Mouse (Mus musculus): Measurements from ENCODE around the gene Gkn2. TPM values are rescaled to one million over a fixed set of nuclear protein-coding genes. Genes with fewer than 3 reads are reported as not detected.

Gene Gkn2
- total and polyA plus RNA-seq, 3 experiments, result not detected

GRCm38 (mm10) chr6:87350829-87351228 lies 22.3 kb upstream of the Gkn2 start, which contains the start of gene Gkn1:
TSS of gene Gkn1 (minus strand) at chr6:87350942.
- Histone ChIP-seq H3K27ac (ENCODE audit: control insufficient read depth, low read depth, low read length) (no peak within 1 kb of the TSS), H3K36me3 (ENCODE audit: control insufficient read depth in 1 of 2, insufficient read depth in 2 of 2, low read length in 2 of 2) (no peaks in the 10 kb centered on the region), H3K9ac (ENCODE audit: control insufficient read depth, low read depth, low read length, poor library complexity, severe bottlenecking) (no peak within 1 kb of the TSS), H3K9me3 (replicated peaks; ENCODE audit: insufficient read depth, low read length) (no peaks in the 10 kb centered on the region), H3K4me1 (ENCODE audit: control insufficient read depth in 1 of 2, insufficient read depth in 2 of 2, low read length in 2 of 2) (no peaks in the 10 kb centered on the region), H3K27me3 (ENCODE audit: control insufficient read depth in 1 of 2, insufficient read depth in 2 of 2, low read length in 2 of 2) (peaks cover 6 to 25% of the 10 kb centered on the region in 2 experiments), H3K4me3 (ENCODE audit: control insufficient read depth in 1 of 2, insufficient read depth in 1 of 2, low read depth in 2 of 2, low read length in 2 of 2) (no peak within 1 kb of the TSS), H3K79me2 (ENCODE audit: control insufficient read depth, insufficient read depth, low read length, poor library complexity) (no peaks in the 10 kb centered on the region)
- no peak for DNase-seq (ENCODE audit: low read depth, low spot score)
- TF ChIP-seq KAT2A (conservative IDR thresholded peaks at IDR 0.05; ENCODE audit: low read depth, low read length) (no peak), MAX (IDR thresholded peaks at IDR 0.05; ENCODE audit: low read length) (no peak), ELF1 (IDR thresholded peaks at IDR 0.05; ENCODE audit: low read depth, low read length) (no peak), SMC3 (IDR thresholded peaks at IDR 0.05; ENCODE audit: low read depth, low read length) (no peak), NRF1 (IDR thresholded peaks at IDR 0.05; ENCODE audit: insufficient read depth, low read depth, low read length, poor library complexity, severe bottlenecking) (no peak), MAFK (IDR thresholded peaks at IDR 0.05; ENCODE audit: borderline replicate concordance, low read depth, low read length) (no peak), TCF12 (IDR thresholded peaks at IDR 0.05; ENCODE audit: low read depth, low read length) (no peak), RAD21 (IDR thresholded peaks at IDR 0.05; ENCODE audit: low read depth, low read length) (no peak), POLR2A (IDR thresholded peaks at IDR 0.05; ENCODE audit: control insufficient read depth in 1 of 2, insufficient read depth in 1 of 2, low read depth in 1 of 2, low read length in 2 of 2, poor library complexity in 1 of 2) (no peak), ZKSCAN1 (IDR thresholded peaks at IDR 0.05; ENCODE audit: low read depth, low read length) (no peak), EP300 (IDR thresholded peaks at IDR 0.05; ENCODE audit: low read depth in 1 of 2, low read length in 2 of 2) (no peak)

GRCm38 (mm10) chr6:87354441-87354840 lies 18.7 kb upstream of the Gkn2 start:
- H3K27ac ChIP-seq (ENCODE audit: control insufficient read depth, low read depth, low read length), result no peak overlapping the region
- H3K4me1 ChIP-seq (ENCODE audit: control insufficient read depth in 1 of 2, insufficient read depth in 2 of 2, low read length in 2 of 2), result no peaks in the 10 kb centered on the region
- H3K36me3 ChIP-seq (ENCODE audit: control insufficient read depth in 1 of 2, insufficient read depth in 2 of 2, low read length in 2 of 2), result no peaks in the 10 kb centered on the region
- H3K4me3 ChIP-seq (ENCODE audit: control insufficient read depth in 1 of 2, insufficient read depth in 1 of 2, low read depth in 2 of 2, low read length in 2 of 2), result no peak overlapping the region
- no peak for TF ChIP-seq MYC (IDR thresholded peaks at IDR 0.05; ENCODE audit: low read depth, low read length)
- TF ChIP-seq POLR2A (IDR thresholded peaks at IDR 0.05; ENCODE audit: control insufficient read depth in 1 of 2, insufficient read depth in 1 of 2, low read depth in 1 of 2, low read length in 2 of 2, poor library complexity in 1 of 2), result no peak
- no peak for TF ChIP-seq ZMIZ1 (IDR thresholded peaks at IDR 0.05; ENCODE audit: low read depth, low read length)
- no peak for TF ChIP-seq ZKSCAN1 (IDR thresholded peaks at IDR 0.05; ENCODE audit: low read depth, low read length)
- H3K9ac ChIP-seq (ENCODE audit: control insufficient read depth, low read depth, low read length, poor library complexity, severe bottlenecking), result no peak overlapping the region
- no peaks in the 10 kb centered on the region for H3K9me3 ChIP-seq (replicated peaks; ENCODE audit: insufficient read depth, low read length)
- H3K27me3 ChIP-seq (ENCODE audit: control insufficient read depth in 1 of 2, insufficient read depth in 2 of 2, low read length in 2 of 2), result peaks cover 0 to 8% of the 10 kb centered on the region in 2 experiments; a peak in 3 of 4 replicates
- H3K79me2 ChIP-seq (ENCODE audit: control insufficient read depth, insufficient read depth, low read length, poor library complexity), result no peaks in the 10 kb centered on the region
- no peak for DNase-seq (ENCODE audit: low read depth, low spot score)

GRCm38 (mm10) chr6:87369223-87369622 lies 3.9 kb upstream of the Gkn2 start:
- Histone ChIP-seq H3K4me1 (ENCODE audit: control insufficient read depth in 1 of 2, insufficient read depth in 2 of 2, low read length in 2 of 2) (no peaks in the 10 kb centered on the region), H3K9ac (ENCODE audit: control insufficient read depth, low read depth, low read length, poor library complexity, severe bottlenecking) (no peak overlapping the region), H3K4me3 (ENCODE audit: control insufficient read depth in 1 of 2, insufficient read depth in 1 of 2, low read depth in 2 of 2, low read length in 2 of 2) (no peak overlapping the region), H3K9me3 (replicated peaks; ENCODE audit: insufficient read depth, low read length) (no peaks in the 10 kb centered on the region), H3K27ac (ENCODE audit: control insufficient read depth, low read depth, low read length) (no peak overlapping the region), H3K36me3 (ENCODE audit: control insufficient read depth in 1 of 2, insufficient read depth in 2 of 2, low read length in 2 of 2) (no peaks in the 10 kb centered on the region), H3K79me2 (ENCODE audit: control insufficient read depth, insufficient read depth, low read length, poor library complexity) (no peaks in the 10 kb centered on the region), H3K27me3 (ENCODE audit: control insufficient read depth in 1 of 2, insufficient read depth in 2 of 2, low read length in 2 of 2) (peaks cover 36 to 49% of the 10 kb centered on the region in 2 experiments)
- DNase-seq (ENCODE audit: low read depth, low spot score), result no peak
- TF ChIP-seq TAL1 (IDR thresholded peaks at IDR 0.05; ENCODE audit: low read length) (no peak), SIN3A (IDR thresholded peaks at IDR 0.05; ENCODE audit: low read length) (no peak), ELF1 (IDR thresholded peaks at IDR 0.05; ENCODE audit: low read depth, low read length) (no peak)

Measured in MEL (cell line).